Mouse (Mus musculus): ENCODE results near the gene Srsf11.

Srsf11 gene
- long read RNA-seq, experiment 1, transcript Srsf11-208 (3 exons, 2,415 nt): major isoform, 10 of 95 reads
- long read RNA-seq, experiment 1, partial matches to known transcripts: 62 of 95 reads
- long read RNA-seq, experiment 1, other reads (novel, unspliced or antisense): 10 of 95 reads
- long read RNA-seq, experiment 2, transcript Srsf11-208 (3 exons, 2,415 nt): major isoform, 10 of 141 reads
- long read RNA-seq, experiment 2, partial matches to known transcripts: 93 of 141 reads
- long read RNA-seq, experiment 2, other reads (novel, unspliced or antisense): 21 of 141 reads

GRCm38 (mm10) chr3:158036329-158036988 is at the start of gene Srsf11, which contains the start of gene Lrrc40:
Gene Srsf11 (minus strand): TSS chr3:158036639.
Gene Lrrc40 (plus strand): TSS chr3:158036662.
- intact Hi-C loops (cut with DNase I): loop anchor here (2.0 kb wide), 1 partner anchor 90 kb away; the partner anchor contains the start of gene Ankrd13c

- intact Hi-C loops (cut with DNase I): loop anchor here (5.0 kb wide), 1 partner anchor 201 kb away; no protein-coding TSS in a partner anchor
Observed at GRCm38 (mm10) chr3:158077828-158078227, 41.4 kb upstream of the Srsf11 start.

GRCm38 (mm10) chr3:158077380-158077772 is 40.9 kb upstream of the Srsf11 start:
- intact Hi-C loops (cut with DNase I): loop anchor here (5.0 kb wide), 1 partner anchor 200 kb away; no protein-coding TSS in a partner anchor

GRCm38 (mm10) chr3:158076685-158077379 is 40.4 kb upstream of the Srsf11 start:
- intact Hi-C loops (cut with DNase I): loop anchor here (5.0 kb wide), 1 partner anchor 200 kb away; no protein-coding TSS in a partner anchor

- intact Hi-C loops (cut with DNase I): loop anchor here (5.0 kb wide), 1 partner anchor 198 kb away; no protein-coding TSS in a partner anchor
Observed at GRCm38 (mm10) chr3:158075004-158075403, 38.6 kb upstream of the Srsf11 start.

GRCm38 (mm10) chr3:158068613-158069263 is 32.3 kb upstream of the Srsf11 start:
- intact Hi-C loops (cut with DNase I): no loop called here

GRCm38 (mm10) chr3:158067916-158068315 is 31.5 kb upstream of the Srsf11 start:
- intact Hi-C loops (cut with DNase I): no loop called here

- intact Hi-C loops (cut with DNase I): no loop called here
Observed at GRCm38 (mm10) chr3:158065256-158065655, 28.8 kb upstream of the Srsf11 start.

- intact Hi-C loops (cut with DNase I): no loop called here
Observed at GRCm38 (mm10) chr3:158061811-158062523, 25.5 kb upstream of the Srsf11 start.

- intact Hi-C loops (cut with DNase I): no loop called here
Observed at GRCm38 (mm10) chr3:158060621-158061291, 24.3 kb upstream of the Srsf11 start.

- intact Hi-C loops (cut with DNase I): no loop called here
Observed at GRCm38 (mm10) chr3:158049508-158049907, 13.1 kb upstream of the Srsf11 start.

GRCm38 (mm10) chr3:158040755-158041154 is 4.3 kb upstream of the Srsf11 start:
- intact Hi-C loops (cut with DNase I): no loop called here

- intact Hi-C loops (cut with DNase I): no loop called here
Observed at GRCm38 (mm10) chr3:158038106-158038505, 1.7 kb upstream of the Srsf11 start.

- intact Hi-C loops (cut with DNase I): loop anchor here (2.0 kb wide), 1 partner anchor 89 kb away; the partner anchor contains the start of gene Ankrd13c
Observed at GRCm38 (mm10) chr3:158035866-158036265, 573 bp downstream of the Srsf11 start.

GRCm38 (mm10) chr3:158032106-158032505 is 4.3 kb downstream of the Srsf11 start:
- intact Hi-C loops (cut with DNase I): no loop called here

- intact Hi-C loops (cut with DNase I): no loop called here
Observed at GRCm38 (mm10) chr3:158031371-158031925, 5.0 kb downstream of the Srsf11 start.

GRCm38 (mm10) chr3:158009762-158010320 is 26.6 kb downstream of the Srsf11 start:
- intact Hi-C loops (cut with DNase I): loop anchor here (10.0 kb wide), 1 partner anchor 135 kb away; no protein-coding TSS in a partner anchor

GRCm38 (mm10) chr3:158008647-158009046 is 27.8 kb downstream of the Srsf11 start:
- intact Hi-C loops (cut with DNase I): loop anchor here (10.0 kb wide), 1 partner anchor 134 kb away; no protein-coding TSS in a partner anchor

GRCm38 (mm10) chr3:157998742-157999369 is 37.6 kb downstream of the Srsf11 start:
- intact Hi-C loops (cut with DNase I): no loop called here
